Mouse (Mus musculus) thymus, postnatal 14 days (tissue): ENCODE measurements at regions not wholly inside any gene's neighbourhood (a gene's known extent, or its start where the extent isn't known, plus 50 kb on each side); places are given as distances from the start of the nearest gene placed in this dataset.

ENCODE experiments used
- DNase-seq: peaks from one replicate; pipeline ENCODE4 v3.0.0; 2021

- no peak for DNase-seq
Observed at GRCm38 (mm10) chr12:12765055-12765454, 176.7 kb downstream of the Mycn start.

GRCm38 (mm10) chr12:12764586-12764985 is 177.1 kb downstream of the Mycn start:
- DNase-seq: no peak

GRCm38 (mm10) chr12:12756301-12756948 is 185.3 kb downstream of the Mycn start:
- DNase-seq: no peak

GRCm38 (mm10) chr12:12753849-12754248 is 187.9 kb downstream of the Mycn start:
- no peak for DNase-seq

- no peak for DNase-seq
Observed at GRCm38 (mm10) chr12:12751670-12752426, 189.9 kb downstream of the Mycn start.

- DNase-seq: no peak
Observed at GRCm38 (mm10) chr12:12749690-12750089, 192.0 kb downstream of the Mycn start.

DNA sequence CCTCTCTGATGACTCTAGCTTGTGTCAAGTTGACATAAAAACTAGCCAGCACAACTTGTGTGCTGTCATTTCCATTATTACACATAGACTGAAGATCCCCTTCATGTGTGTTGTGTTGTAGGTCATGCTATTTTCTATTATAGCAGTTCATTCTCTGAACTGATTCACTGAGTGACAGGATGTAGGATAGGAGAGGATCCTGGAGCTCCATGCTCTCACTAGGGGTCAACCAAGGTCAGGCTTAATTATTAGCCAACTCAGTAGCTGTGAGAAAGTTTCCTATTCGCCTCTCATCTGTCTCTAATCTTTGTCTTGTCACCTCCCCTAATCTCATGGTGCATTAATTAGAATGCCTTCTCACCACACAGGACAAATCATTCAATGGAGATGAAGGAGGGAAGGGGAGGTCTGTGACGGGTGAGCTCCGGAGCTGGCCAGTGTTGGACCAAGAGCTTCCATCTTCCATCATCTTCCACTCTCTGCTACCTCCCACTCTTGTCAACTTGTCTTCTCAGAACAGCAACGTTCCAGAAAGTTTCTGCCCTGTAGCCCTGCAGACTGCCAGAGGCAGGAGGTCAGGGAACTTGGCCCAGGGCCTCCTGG is 194.8 kb downstream of the Mycn start:
- DNase-seq: no peak

DNA sequence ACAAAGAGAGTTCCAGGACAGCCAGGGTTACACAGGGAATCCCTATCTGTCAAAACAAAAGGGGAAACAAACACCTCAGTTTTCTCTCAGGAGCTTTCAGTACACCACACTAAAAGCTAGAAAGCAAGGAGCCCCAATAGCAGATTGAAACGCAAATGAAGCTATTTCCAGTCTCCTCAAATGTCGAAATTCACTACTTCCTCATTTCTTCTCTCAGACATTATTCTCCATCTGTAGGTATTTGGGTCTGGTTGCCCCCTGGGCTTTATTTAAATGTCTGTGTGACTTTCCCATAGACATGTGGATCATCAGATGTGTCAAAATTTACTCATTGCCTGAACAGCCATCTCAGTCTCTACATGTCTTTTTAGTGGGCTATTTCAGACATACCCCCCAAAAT is 197.2 kb downstream of the Mycn start:
- no peak for DNase-seq

DNA sequence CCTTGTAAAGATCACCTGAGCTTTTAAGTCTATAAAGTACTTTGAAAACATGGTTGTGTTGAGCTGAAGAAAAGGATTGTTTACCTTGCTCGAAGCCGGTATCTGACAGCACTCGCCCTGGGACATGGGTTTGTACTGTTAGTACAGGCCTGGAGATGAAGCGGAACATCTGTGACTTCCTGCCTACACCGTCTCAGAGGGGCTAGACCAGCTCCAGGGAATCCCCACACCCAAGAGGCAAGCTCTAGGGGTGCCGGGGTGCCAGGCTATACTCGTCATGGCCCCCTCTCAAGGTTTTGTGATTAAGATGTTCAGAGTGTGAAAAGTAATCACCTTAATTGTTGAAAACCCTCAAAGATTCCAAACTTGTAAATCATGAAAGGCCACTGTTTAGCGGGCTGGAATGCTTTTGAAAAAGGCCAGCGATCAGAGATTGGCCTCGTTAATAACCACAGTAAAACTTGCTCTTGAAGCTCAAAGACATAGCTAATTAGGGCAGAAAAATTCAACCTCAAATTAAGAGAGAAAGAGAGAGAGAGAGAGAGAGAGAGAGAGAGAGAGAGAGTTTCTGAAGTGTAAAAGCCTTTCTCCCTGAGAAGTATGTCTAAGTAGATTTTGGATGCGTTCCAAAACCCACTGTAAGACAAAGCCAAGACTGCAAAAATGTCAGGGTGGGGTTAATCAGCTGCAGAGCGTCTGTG is 202.9 kb downstream of the Mycn start:
- DNase-seq: no peak

DNA sequence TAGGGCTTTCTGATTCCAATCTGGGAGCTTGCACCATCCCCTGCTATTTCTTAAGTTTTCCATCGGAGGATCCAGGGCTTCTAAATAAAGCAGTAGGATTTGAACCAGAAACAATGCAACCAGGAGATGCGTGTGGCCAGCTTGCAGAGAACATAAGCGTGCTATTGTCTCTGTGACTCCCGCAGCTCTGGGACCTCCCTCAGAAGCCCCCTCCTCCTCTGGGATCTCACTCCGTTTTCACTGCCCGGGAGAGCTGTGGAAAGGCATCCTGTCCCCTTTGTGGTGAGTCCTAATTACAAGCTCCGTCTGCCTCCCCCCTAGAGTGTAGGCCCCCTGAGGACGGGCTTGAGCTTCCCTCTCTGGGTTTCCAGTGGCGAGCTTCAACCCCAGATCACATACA is 215.9 kb downstream of the Mycn start:
- DNase-seq: no peak

GRCm38 (mm10) chr12:12725075-12725474 is 216.6 kb downstream of the Mycn start:
- DNase-seq: no peak

DNA sequence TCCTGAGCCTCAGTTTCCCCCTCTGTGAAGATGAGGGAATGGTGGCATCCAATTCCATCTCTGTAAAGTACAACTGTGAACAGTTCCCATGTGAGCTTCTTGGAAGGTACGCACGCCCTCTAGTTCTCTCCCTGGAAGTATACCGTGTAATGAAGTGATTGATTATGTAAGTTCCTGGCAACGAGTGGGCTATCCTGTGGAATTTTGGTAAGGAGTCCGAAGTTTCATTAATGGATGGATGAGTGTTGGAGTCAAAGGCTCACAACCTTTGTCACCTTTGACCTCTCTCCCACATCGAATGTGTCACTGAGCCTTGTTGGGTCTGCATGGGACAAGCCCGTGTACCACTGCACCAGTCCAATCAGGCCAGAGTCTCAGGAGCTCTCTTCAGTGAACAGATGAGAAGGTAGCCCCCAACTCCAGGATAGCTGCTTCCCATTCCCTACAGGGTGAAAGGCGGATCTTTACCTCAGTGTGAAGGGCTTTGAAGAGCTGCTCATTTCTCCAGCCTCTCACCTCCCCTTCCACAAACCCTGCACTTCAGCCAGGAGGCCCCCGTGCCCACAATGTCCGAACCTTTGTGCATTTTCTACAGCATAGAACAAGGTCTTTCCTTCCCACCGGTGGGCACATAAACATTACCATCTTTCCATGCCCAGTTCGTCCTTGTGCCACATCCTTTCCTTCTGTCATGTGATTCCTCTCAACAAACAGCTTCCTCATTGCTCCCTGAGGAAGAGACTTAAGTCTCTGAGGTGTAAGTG is 217.8 kb downstream of the Mycn start:
- no peak for DNase-seq

GRCm38 (mm10) chr12:12722982-12723661 is 218.6 kb downstream of the Mycn start:
- no peak for DNase-seq

DNA sequence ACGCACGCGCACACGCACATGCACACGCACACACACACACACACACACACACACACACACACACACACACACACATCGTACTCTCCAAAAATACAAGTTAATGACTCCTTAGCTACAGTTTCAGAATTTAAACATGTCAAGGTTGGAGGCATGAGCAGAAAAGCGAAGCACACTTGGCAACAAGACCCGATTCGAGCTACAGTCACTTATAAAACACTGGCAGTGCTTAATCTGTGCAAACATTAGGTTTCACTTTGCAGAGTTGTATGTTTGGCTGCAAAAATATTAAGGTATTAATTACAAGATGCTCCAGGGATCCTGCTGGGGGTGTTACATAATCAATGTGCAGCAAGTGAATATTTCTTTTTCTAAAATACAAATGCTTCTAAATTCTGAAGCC is 225.0 kb downstream of the Mycn start:
- no peak for DNase-seq

GRCm38 (mm10) chr12:12715956-12716669 is 225.6 kb downstream of the Mycn start:
- no peak for DNase-seq

DNA sequence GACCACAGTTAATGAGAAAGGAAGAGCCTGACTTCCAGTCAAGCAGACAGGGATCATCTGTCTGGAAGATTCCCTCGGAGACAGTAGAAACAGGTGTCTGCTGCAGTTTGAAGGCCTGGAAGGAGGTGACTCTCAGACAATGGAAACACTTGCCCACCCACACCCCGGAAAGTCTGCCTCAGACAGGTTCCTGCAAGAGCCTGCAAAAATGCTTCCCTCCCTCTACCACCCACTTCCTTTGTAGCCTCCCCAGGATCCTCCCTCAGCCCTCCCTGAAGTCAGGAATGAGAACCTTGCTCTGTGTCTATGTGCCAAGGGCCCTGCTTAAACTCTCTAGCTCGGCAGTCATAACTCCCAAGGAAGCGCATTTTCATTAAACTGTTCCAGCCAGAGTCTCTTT is 226.2 kb downstream of the Mycn start:
- DNase-seq: no peak

- DNase-seq: no peak
Observed at GRCm38 (mm10) chr12:12710184-12710609, 231.5 kb downstream of the Mycn start.

DNA sequence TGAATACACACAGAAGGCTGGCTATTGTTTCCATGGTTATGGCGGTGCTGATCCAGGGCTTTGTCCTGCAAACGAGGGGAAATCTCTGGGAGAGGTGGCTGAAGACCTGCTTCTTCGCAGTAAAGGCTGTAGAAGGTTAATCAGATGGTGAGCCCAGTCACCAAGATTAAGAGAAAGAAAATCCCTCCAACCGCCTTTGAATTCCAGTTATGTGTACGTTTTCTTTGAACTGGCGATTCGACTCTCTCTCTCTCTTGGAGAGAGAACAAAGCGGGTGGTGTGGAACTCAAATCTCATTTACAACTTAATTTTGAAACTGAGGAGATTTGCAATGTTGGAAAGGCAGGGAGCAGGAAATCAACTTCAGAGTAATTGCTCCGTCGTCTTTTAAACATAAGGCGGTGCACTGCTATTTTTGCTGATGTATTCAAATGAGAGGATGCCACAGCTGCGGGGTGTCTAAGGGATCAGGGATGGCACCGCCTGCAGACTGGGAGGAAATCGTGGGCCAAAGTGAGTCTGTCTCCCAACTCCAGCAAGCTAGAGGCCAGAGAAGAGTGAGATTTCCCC is 232.7 kb downstream of the Mycn start:
- no peak for DNase-seq

DNA sequence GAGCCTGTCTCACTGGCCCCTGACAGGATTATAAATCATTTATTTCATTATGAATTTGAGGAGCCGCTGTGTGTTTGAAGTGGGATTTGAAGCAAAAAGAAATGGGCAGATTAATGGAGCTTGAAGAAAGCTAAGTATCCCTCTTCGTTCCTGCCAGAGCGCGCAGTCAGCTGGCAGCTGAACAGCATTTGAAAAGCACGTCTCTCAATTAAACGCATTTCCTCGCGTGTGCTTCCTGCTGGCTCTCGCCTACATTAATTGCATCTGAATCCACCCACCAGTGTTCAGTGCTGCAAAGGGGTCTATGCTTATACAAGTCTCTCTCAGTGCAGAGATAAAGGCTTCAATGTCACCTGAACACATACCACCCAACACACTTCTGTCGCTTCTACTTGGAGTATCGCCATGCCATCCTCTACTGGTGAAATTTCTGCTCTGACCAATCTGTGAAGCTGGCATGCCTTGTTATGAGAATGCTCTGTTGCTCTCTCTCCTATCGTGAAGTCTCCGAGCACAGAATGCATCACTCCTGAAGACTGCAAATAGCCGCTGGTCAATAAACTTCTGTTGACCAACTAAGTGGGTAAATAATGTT is 235.3 kb downstream of the Mycn start:
- no peak for DNase-seq

- DNase-seq: no peak
Observed at GRCm38 (mm10) chr12:12701735-12702134, 240.0 kb downstream of the Mycn start.
